Mouse (Mus musculus) forebrain, embryonic 11.5 days (tissue): ENCODE measurements at regions not wholly inside any gene's neighbourhood (a gene's known extent, or its start where the extent isn't known, plus 50 kb on each side); places are given as distances from the start of the nearest gene placed in this dataset.

Experiments used
- ATAC-seq: fragments of 200-750 bp; cut with Nextera tagmentation; replicated peaks from 2 replicates; pipeline ENCODE4 v1.8.0; 2017; ENCODE audit warnings: moderate TSS enrichment; ENCODE audit not compliant: low FRiP score
- DNase-seq: peaks from one replicate; pipeline ENCODE4 v3.0.0-alpha.2; 2017; ENCODE audit warnings: low spot score
- H3K27ac ChIP-seq: fragments of 300-500 bp; sonication (generic); 2 replicates; pipeline ENCODE4 v1.5.1; 2014; ENCODE audit warnings: low read depth, low read length
- H3K27me3 ChIP-seq: fragments of 300-500 bp; sonication (generic); 2 replicates; pipeline ENCODE4 v1.6.1; 2014; ENCODE audit warnings: mild to moderate bottlenecking, low read length, mixed read lengths; ENCODE audit not compliant: control insufficient read depth, insufficient read depth
- H3K36me3 ChIP-seq: fragments of 300-500 bp; sonication (generic); 2 replicates; pipeline ENCODE4 v1.6.1; 2014; ENCODE audit warnings: mild to moderate bottlenecking, low read length, moderate library complexity, mixed read lengths; ENCODE audit not compliant: control insufficient read depth, insufficient read depth
- H3K4me1 ChIP-seq: fragments of 300-500 bp; sonication (generic); replicated peaks from 2 replicates; pipeline ENCODE4 v1.6.1; 2014; ENCODE audit warnings: low read length, mixed read lengths; ENCODE audit not compliant: control insufficient read depth, insufficient read depth
- H3K4me2 ChIP-seq: fragments of 300-500 bp; sonication (generic); 2 replicates; pipeline ENCODE4 v1.6.1; 2014; ENCODE audit warnings: low read depth, mild to moderate bottlenecking, low read length, moderate library complexity, mixed read lengths; ENCODE audit not compliant: severe bottlenecking
- H3K4me3 ChIP-seq: fragments of 300-500 bp; sonication (generic); 2 replicates; pipeline ENCODE4 v1.5.1; 2014; ENCODE audit warnings: low read depth, low read length
- H3K9ac ChIP-seq: fragments of 300-500 bp; sonication (generic); 2 replicates; pipeline ENCODE4 v1.6.1; 2014; ENCODE audit warnings: low read length
- H3K9me3 ChIP-seq: fragments of 300-500 bp; sonication (generic); 2 replicates; pipeline ENCODE4 v1.6.1; 2016; ENCODE audit warnings: low read length, mixed read lengths; ENCODE audit not compliant: control insufficient read depth
- WGBS: fragments of 180-500 bp; shearing (Covaris S2); extraction: QIAGEN DNeasy Blood & Tissue Kit; methylation state at CpG from one replicate; pipeline ENCODE4 v1.1.7; 2014; 5-methylcytosine and 5-hydroxymethylcytosine counted together

DNA sequence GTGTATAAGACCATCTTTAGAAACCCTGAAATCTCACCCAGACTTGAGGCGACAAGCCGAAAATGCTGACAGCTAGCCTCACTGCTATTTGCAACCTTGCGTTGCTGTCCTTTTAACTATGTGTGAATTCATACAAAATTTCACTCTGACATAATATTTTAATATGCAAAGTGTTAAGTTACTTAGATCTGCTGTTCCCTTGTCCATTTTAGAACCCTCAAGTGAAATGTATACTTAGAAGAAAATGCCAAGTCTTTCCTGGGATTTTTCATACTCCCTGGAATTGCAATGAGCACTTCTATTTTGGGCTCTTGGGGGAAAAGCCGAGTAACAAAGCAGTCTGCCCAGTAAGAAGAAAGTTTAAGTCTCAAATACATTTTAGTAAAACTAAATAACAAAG lies 150.0 kb upstream of the Cttnbp2 start:
- Histone ChIP-seq H3K9me3 (no peaks in the 10 kb centered on the region), H3K4me1 (no peaks in the 10 kb centered on the region), H3K4me2 (no peak overlapping the region), H3K27ac (no peak overlapping the region), H3K27me3 (no peaks in the 10 kb centered on the region), H3K9ac (no peak overlapping the region), H3K4me3 (no peak overlapping the region), H3K36me3 (no peaks in the 10 kb centered on the region)
- 95% methylated on average over 4 of the region's 4 CpGs for WGBS
- DNase-seq (no peak), ATAC-seq (no peak)

DNA sequence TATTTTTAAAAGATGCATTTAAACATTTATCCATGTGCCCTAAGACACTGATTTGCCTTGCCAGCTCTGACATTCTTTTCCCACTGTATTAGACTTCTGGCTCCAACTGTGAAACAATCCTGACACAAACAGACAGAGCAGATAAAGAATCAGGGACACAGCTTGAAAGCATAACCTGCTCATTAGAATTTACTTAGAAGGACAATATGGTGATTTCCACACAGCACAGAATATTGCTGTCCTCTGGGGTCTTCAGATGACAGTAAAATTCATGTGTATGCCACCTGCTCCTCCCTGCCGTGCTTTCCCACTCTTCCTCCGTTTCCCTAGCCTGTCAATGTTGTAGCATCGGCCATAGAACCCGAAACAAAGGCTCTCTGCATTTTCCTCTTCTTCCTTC lies 151.3 kb upstream of the Cttnbp2 start:
- DNase-seq (no peak), ATAC-seq (no peak)
- H3K9me3 ChIP-seq = no peaks in the 10 kb centered on the region
- H3K27ac ChIP-seq = no peak overlapping the region
- no peak overlapping the region for H3K9ac ChIP-seq
- H3K4me2 ChIP-seq = no peak overlapping the region
- no peaks in the 10 kb centered on the region for H3K36me3 ChIP-seq
- 66% methylated on average over 4 of the region's 4 CpGs for WGBS
- H3K4me1 ChIP-seq = no peaks in the 10 kb centered on the region
- no peaks in the 10 kb centered on the region for H3K27me3 ChIP-seq
- no peak overlapping the region for H3K4me3 ChIP-seq

DNA sequence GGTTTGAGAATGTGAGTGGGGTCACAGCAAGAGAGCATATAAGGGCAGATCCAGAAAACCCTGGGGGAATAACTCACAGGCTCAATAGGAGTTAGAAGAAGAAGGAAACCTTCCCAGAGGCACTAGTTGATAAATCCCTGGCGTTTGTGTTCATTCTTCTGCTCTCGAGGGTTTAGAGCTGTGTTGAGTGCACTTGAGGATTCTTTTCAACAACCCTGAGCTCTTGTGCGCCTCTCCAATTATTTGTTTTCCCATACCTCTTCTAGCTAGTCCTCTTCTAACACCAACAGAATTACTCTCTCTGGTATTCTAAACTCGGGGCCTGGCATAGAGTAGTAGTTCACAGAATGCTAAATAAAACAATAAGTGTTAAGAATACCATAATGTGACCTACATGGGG lies 151.9 kb upstream of the Cttnbp2 start:
- no peak overlapping the region for H3K4me2 ChIP-seq
- H3K9me3 ChIP-seq = no peaks in the 10 kb centered on the region
- H3K36me3 ChIP-seq = no peaks in the 10 kb centered on the region
- H3K4me3 ChIP-seq = no peak overlapping the region
- H3K27ac ChIP-seq = no peak overlapping the region
- H3K4me1 ChIP-seq = no peaks in the 10 kb centered on the region
- ATAC-seq = no peak
- H3K27me3 ChIP-seq = no peaks in the 10 kb centered on the region
- no peak overlapping the region for H3K9ac ChIP-seq
- no peak for DNase-seq
- 76% methylated on average over 4 of the region's 4 CpGs for WGBS

DNA sequence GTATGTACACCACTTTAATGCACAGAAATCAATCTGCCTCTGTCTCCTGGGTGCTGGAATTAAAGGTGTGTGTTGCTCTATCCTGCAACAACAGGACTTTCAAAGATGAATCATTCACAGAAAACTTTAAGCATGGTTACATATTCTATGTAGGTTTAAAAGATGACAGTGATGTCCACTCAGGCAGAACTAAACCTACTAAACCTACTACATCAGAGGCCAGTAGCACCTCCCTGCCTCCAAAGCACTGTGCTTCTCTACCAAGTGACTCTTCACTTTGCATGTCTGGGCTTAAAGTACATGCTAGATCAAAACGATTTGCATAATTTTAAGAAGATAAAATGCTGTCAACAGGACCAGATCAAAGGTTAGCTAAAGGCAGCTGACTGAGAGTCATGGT lies 156.0 kb upstream of the Cttnbp2 start:
- WGBS = 84% methylated on average over 1 of the region's 1 CpGs
- Histone ChIP-seq H3K4me3 (no peak overlapping the region), H3K4me2 (no peak overlapping the region), H3K27ac (no peak overlapping the region), H3K27me3 (no peaks in the 10 kb centered on the region), H3K9ac (no peak overlapping the region), H3K36me3 (no peaks in the 10 kb centered on the region), H3K4me1 (no peaks in the 10 kb centered on the region), H3K9me3 (no peaks in the 10 kb centered on the region)
- no peak for DNase-seq
- no peak for ATAC-seq

DNA sequence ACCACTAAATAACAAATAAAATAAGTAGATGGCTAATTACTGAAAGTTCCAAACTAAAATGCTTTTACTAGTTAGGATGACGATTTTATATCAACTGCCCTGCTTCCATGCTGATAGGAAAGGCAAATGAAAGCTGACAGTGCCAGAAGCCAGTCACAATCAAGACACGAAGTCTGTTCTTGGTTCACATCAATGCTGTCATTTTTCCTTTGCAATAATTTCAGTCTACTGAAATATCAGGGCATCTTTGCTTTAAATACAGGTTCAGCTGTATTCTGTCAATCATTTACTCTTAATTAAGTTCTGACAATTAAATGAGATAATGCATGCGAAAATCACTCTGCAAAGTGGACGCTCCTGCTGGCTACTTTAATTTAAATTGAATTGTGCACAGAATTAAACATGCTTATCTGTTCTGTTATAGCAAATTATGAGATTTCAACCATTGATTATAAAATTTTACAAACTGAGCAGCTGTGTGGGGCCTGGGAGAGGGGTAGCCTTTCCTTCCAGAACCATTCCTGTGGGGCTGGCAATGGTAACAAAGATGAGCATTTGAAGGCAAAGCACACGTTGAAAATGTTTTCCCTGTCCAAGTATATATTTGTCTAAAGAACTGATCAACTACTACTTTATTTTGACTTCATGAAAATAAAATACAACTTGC lies 160.1 kb upstream of the Cttnbp2 start:
- DNase-seq (no peak), ATAC-seq (no peak)

DNA sequence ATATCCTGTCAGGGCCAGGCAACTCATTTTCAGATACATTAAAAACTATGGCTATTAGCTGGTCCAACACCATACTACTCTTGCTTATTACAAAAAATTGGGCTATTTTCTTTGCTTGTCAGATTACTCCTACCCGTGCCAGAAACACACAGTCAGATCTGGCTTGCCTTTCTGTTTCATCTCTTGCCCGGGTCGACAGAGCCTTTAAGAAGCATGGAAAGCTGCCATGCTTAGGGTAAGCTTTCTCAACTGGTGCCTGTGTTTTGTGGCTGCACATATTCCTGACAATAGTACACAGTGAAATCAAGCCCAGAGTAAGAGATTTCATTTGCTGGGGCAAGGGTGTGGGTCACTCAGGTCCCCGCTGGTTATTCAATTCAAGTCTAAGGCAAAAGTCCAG lies 162.5 kb upstream of the Cttnbp2 start:
- no peak for DNase-seq
- no peak for ATAC-seq
- H3K36me3 ChIP-seq = no peaks in the 10 kb centered on the region
- no peak overlapping the region for H3K9ac ChIP-seq
- H3K4me3 ChIP-seq = no peak overlapping the region
- no peaks in the 10 kb centered on the region for H3K4me1 ChIP-seq
- H3K4me2 ChIP-seq = no peak overlapping the region
- no peaks in the 10 kb centered on the region for H3K27me3 ChIP-seq
- H3K27ac ChIP-seq = no peak overlapping the region
- H3K9me3 ChIP-seq = no peaks in the 10 kb centered on the region
- 93% methylated on average over 4 of the region's 4 CpGs for WGBS

More for the DNA sequence above, 160.1 kb upstream of the Cttnbp2 start:
- H3K9ac ChIP-seq = no peak overlapping the region
- no peaks in the 10 kb centered on the region for H3K4me1 ChIP-seq
- WGBS = 66% methylated on average over 5 of the region's 5 CpGs
- no peak overlapping the region for H3K27ac ChIP-seq
- no peaks in the 10 kb centered on the region for H3K27me3 ChIP-seq
- H3K36me3 ChIP-seq = no peaks in the 10 kb centered on the region
- no peaks in the 10 kb centered on the region for H3K9me3 ChIP-seq
- no peak overlapping the region for H3K4me3 ChIP-seq
- H3K4me2 ChIP-seq = no peak overlapping the region

DNA sequence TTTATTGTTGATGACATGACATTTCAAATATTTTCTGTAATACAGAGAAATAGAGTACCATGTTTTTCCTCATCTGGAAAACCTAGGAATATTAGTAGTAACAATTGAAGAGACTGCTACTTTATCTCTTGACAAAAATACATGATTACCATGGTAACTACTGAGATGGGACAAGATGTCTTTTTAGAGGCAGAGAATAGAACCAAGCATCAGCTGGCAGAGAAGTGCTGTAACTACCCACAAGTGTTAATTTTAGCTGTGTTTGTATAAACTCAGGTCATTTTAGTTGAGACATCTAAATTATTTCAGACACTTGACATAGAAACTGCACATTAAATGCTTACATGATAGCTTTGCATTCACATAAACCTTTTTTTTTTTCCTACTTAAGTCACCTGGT lies 166.1 kb upstream of the Cttnbp2 start:
- no peaks in the 10 kb centered on the region for H3K27me3 ChIP-seq
- no peak overlapping the region for H3K27ac ChIP-seq
- ATAC-seq (no peak), DNase-seq (no peak)
- H3K4me1 ChIP-seq = no peaks in the 10 kb centered on the region
- no peak overlapping the region for H3K9ac ChIP-seq
- H3K4me3 ChIP-seq = no peak overlapping the region
- H3K4me2 ChIP-seq = no peak overlapping the region
- no peaks in the 10 kb centered on the region for H3K9me3 ChIP-seq
- no peaks in the 10 kb centered on the region for H3K36me3 ChIP-seq

DNA sequence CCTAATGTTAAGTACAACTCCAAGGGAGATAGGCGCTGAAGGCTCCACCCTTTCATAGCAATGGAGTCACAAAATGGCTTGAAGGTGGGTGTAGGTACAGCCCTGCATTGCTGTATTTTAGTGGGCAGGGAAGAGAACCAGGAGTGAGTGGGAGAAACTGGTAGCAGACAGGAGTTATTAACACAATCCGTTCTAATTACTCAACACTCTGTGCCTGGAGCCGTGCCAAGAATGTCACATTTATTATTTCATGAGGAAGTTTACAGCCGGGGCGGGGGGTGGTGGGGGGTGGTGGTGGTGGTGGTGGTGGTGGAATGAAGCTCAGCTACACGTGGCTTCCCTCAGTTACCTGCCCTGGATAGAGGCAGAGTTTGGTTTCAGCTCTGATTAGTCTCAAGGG lies 166.3 kb upstream of the Lsm8 start:
- H3K9ac ChIP-seq = no peak overlapping the region
- no peak overlapping the region for H3K4me2 ChIP-seq
- no peak for ATAC-seq
- no peak overlapping the region for H3K27ac ChIP-seq
- H3K4me3 ChIP-seq = no peak overlapping the region
- H3K27me3 ChIP-seq = no peaks in the 10 kb centered on the region
- no peaks in the 10 kb centered on the region for H3K4me1 ChIP-seq
- WGBS = 73% methylated on average over 6 of the region's 6 CpGs
- H3K9me3 ChIP-seq = no peaks in the 10 kb centered on the region
- DNase-seq = no peak
- no peaks in the 10 kb centered on the region for H3K36me3 ChIP-seq

DNA sequence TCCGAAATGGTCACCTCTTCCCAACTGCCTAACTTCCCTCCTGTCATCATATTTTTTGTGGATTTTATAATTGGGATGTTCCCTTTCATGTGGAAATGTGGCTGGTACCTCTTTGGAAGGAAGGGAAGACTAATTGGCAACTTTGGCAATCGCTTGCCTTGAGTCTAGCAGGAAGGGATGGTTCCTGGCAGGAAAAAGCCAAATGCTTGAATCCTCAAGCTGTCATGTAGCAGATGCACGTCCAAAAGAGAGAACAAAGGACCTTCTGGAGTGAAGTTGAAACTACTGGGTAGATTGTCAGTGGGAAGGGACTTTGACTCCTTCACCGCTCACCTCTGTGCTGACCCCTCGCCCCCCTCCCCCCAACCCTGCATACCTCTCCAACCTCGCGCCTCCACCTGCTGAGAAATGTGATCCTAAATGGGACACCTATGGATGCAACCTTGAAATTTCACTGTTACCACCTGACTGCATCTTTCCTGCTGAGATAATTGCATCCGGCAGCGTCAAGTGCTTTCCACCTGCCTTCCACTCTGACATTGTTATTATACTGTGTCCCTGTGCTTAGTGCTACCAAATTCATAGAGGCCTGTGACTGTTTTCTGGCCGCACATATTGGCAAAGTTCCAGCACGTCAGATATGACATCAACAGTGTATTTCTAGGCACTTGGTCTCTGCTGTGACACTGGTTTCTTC lies 159.6 kb upstream of the Lsm8 start:
- no peak overlapping the region for H3K4me2 ChIP-seq
- peak; percentile 45 for DNase-seq
- no peaks in the 10 kb centered on the region for H3K9me3 ChIP-seq
- WGBS = 50% methylated on average over 11 of the region's 11 CpGs
- no peaks in the 10 kb centered on the region for H3K4me1 ChIP-seq
- H3K27me3 ChIP-seq = no peaks in the 10 kb centered on the region
- ATAC-seq = no peak
- no peak overlapping the region for H3K9ac ChIP-seq
- no peak overlapping the region for H3K27ac ChIP-seq
- H3K36me3 ChIP-seq = no peaks in the 10 kb centered on the region
- H3K4me3 ChIP-seq = no peak overlapping the region
